Mouse (Mus musculus): ENCODE data around the gene Olfr1477. TPM values are rescaled to one million over a fixed set of nuclear protein-coding genes. Genes with fewer than 3 reads are reported as not detected.

Olfr1477 gene
- polyA plus RNA-seq (2012; rRNA removed), result not detected in 2 replicates

GRCm38 (mm10) chr19:13500246-13500645 is at the start of gene Olfr1477:
TSS of gene Olfr1477 (plus strand) at chr19:13500546.

GRCm38 (mm10) chr19:13455986-13456385 is 44.4 kb upstream of the Olfr1477 start, which contains the start of gene Olfr1472:
TSS of gene Olfr1472 (minus strand) at chr19:13456086.

GRCm38 (mm10) chr19:13469265-13469664 is 31.1 kb upstream of the Olfr1477 start, which contains the start of gene Olfr1474:
TSS of gene Olfr1474 (plus strand) at chr19:13469565.

GRCm38 (mm10) chr19:13480096-13480495 is 20.2 kb upstream of the Olfr1477 start, which contains the start of gene Olfr1475:
TSS of gene Olfr1475 (minus strand) at chr19:13480196.

GRCm38 (mm10) chr19:13527613-13528012 is 27.3 kb downstream of the Olfr1477 start, which contains the start of gene Olfr1480:
TSS of gene Olfr1480 (plus strand) at chr19:13527913.

Other genes starting within 250 kb of the Olfr1477 start
- gene Olfr1465, start 185.0 kb upstream of the Olfr1477 start, polyA plus RNA-seq (2012; rRNA removed), result not detected in 2 replicates
- not detected in 2 replicates for gene Olfr1466, start 161.7 kb upstream of the Olfr1477 start, polyA plus RNA-seq (2012; rRNA removed)
- gene Olfr1467, start 138.3 kb upstream of the Olfr1477 start, polyA plus RNA-seq (2012; rRNA removed), result not detected in 2 replicates
- not detected in 2 replicates for gene Olfr1469, start 92.7 kb upstream of the Olfr1477 start, polyA plus RNA-seq (2012; rRNA removed)
- not detected in 2 replicates for gene Olfr1471, start 57.1 kb upstream of the Olfr1477 start, polyA plus RNA-seq (2012; rRNA removed)
- gene Olfr1472, start 44.5 kb upstream of the Olfr1477 start, polyA plus RNA-seq (2012; rRNA removed), result not detected in 2 replicates
- gene Olfr1474, start 31.0 kb upstream of the Olfr1477 start, polyA plus RNA-seq (2012; rRNA removed), result not detected in 2 replicates
- not detected in 2 replicates for gene Olfr1475, start 20.4 kb upstream of the Olfr1477 start, polyA plus RNA-seq (2012; rRNA removed)
- gene Olfr1480, start 27.4 kb downstream of the Olfr1477 start, polyA plus RNA-seq (2012; rRNA removed), result not detected in 2 replicates
- not detected in 2 replicates for gene Olfr1484, start 83.0 kb downstream of the Olfr1477 start, polyA plus RNA-seq (2012; rRNA removed)
- not detected in 2 replicates for gene Olfr1487, start 116.8 kb downstream of the Olfr1477 start, polyA plus RNA-seq (2012; rRNA removed)
- not detected in 2 replicates for gene Olfr1489, start 131.1 kb downstream of the Olfr1477 start, polyA plus RNA-seq (2012; rRNA removed)
- gene Olfr1490, start 150.5 kb downstream of the Olfr1477 start, polyA plus RNA-seq (2012; rRNA removed), result not detected in 2 replicates
- gene Olfr1491, start 196.7 kb downstream of the Olfr1477 start, polyA plus RNA-seq (2012; rRNA removed), result not detected in 2 replicates
- not detected in 2 replicates for gene Olfr1493-ps1, start 222.7 kb downstream of the Olfr1477 start, polyA plus RNA-seq (2012; rRNA removed)
- not detected in 2 replicates for gene Olfr1494, start 239.2 kb downstream of the Olfr1477 start, polyA plus RNA-seq (2012; rRNA removed)